Mouse (Mus musculus) hematopoietic stem cell, adult 5-6 weeks (primary cell): ENCODE measurements around the gene Zfp408. TPM values are rescaled to one million over a fixed set of nuclear protein-coding genes. Genes with fewer than 3 reads are reported as not detected.
"Not testable (repeated sequence)": the region's sequence is repeated elsewhere in the genome, so short reads cannot be mapped to it uniquely, and the experiment has no call there.

Experiments
- ATAC-seq, 2 experiments: fragments of 125-278 bp in 1 of 2; replicated peaks in 1 of 2; 2 replicates each; pipeline ENCODE4 v1.8.0; 2016 to 2017; ENCODE audit warnings: inconsistent platforms in 2 of 2, mild to moderate bottlenecking in 2 of 2, moderate number of reproducible peaks in 2 of 2, low read depth in 1 of 2, moderate TSS enrichment in 1 of 2; ENCODE audit not compliant: low FRiP score in 2 of 2, poor library complexity in 2 of 2, severe bottlenecking in 2 of 2, insufficient read depth in 1 of 2, low TSS enrichment in 1 of 2
- total RNA-seq: library from RNA; stranded (forward); fragments of 172-1452, 232-1000 nt; gene quantifications from 2 replicates; pipeline ENCODE4 v1.2.3, GENCODE M21; 2017

Gene Zfp408
- total RNA-seq, 1 experiment from 2014 or later: 8.6 TPM

DNA sequence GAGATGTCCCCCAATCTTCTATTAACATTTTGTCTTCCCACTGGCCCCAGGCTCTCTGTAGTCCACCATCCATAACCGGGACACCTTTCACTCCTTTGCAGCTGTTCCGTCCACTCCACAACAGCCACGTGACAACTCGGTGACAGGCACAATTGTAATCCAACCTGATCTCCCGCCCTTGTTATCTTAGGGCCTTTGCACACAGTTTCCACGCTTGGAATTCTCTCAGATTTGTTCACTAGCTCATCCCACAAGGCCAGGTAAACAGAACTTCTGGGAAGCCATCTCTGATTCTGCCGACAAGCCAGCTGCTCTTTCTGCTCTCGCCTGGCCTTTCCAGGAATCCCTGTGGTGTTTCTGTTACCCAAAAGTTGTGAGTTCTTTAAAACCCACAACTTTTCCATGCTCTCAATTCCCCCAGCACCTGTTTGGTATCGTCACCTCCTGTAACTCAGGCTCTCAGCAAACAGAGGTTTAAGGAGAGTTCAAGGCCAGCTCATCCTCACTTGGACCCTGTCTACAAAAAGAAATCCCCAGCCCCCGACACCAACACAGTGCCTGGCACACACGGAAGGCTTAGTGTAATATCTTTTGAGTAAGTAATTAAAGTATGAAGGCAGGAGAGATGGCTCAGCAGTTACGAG is 16.1 kb downstream of the Zfp408 start:
- no peak for ATAC-seq

DNA sequence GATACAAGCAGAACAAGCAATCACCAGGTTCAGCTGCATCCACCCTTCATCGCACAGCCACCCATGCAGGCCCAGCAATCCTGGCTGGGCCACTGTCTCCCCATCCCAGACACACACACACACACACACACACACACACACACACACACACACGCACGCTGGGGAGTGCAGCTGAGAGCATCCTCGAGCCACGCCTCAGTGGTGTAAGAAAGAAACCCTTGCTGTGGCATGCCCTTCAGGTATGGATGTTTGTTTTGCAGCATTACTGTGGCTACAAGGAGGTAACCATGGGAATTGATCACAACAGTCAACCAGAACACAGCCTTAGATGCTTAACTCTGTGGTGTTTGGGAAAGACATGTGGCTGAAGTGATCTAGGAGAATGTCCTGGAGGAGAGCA is 17.3 kb downstream of the Zfp408 start:
- no peak for ATAC-seq

DNA sequence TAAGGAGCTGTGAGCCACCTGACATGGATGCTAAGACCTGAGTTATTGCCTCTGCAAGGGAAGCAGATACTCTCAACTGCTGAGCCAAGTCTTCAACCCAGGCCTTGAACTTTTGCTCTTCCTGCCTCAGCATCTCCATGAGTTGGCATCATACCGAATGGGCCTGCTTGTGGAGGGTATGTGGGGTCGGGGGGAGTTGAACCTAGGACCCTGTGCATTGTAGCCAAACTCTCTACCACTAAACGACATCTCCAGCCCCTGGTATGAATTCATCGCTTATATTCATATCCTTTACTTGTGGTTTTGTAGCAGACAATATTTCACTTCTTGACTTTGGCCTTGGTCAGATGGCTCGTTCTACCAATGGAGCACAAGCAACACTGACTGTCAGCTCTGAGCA is 17.8 kb downstream of the Zfp408 start:
- ATAC-seq: no peak

DNA sequence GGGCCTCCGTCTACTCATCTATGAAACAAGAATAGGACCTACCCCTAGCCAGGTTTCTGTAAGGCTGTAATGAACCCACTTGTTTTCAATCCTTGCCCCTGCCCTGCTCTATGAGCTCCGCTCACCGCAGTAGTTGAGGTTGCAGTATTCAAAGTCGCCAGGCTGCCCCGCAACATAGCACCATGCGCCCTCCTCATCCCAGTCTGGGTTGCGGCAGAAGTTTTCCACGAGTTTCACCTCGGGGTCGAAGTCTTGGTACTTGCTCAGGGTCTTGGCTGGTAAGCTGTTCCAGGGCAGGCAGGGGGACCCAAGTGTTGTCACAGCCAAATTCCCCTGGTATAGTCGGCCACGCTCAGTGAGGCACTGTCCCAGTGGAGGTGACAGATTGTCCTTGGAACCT is 19.2 kb downstream of the Zfp408 start:
- no peak for ATAC-seq

DNA sequence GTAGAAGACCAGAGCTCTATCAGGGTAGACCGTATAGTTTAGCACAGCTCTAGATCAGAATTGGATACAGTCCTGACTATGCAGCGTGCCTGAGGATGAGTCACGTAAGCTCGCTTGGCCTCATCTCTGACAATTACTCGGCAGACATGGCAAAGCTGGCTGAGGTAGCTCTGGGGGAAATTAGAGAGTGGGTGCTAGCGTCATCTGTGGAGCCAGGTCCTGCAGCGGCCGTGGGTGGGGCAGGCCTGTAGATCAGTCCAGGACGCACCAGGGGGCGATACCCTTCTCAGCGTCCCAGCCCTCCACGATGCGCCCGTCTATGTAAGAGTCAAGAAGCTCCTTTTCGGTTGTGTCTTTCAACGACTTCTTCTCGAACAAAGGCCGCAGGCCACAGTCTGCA is 19.9 kb downstream of the Zfp408 start:
- no peak; a peak in 1 of 4 replicates for ATAC-seq

- no peak for ATAC-seq
Observed at GRCm38 (mm10) chr2:91628171-91628570, 21.4 kb downstream of the Zfp408 start.

- no peak for ATAC-seq
Observed at GRCm38 (mm10) chr2:91627486-91627885, 22.1 kb downstream of the Zfp408 start.

- not testable (repeated sequence) for ATAC-seq
Observed at GRCm38 (mm10) chr2:91623366-91623765, 26.2 kb downstream of the Zfp408 start.

- no peak for ATAC-seq
Observed at GRCm38 (mm10) chr2:91622356-91622755, 27.2 kb downstream of the Zfp408 start.

DNA sequence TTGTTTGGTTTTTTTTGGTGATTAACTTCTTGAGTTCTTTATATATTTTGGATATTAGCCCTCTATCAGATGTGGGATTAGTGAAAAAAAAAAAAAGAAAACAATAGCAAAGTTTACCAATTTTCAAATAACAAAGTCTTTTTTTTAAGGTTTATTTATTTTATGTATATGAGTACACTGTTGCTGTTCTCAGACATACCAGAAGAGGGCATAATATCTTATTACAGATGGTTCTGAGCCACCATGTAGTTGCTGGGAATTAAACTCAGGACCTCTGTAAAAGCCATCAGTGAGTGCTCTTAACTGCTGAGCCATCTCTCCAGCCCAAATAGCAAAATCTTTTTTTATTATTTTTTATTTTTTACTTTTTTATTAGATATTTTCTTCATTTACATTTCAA is 40.2 kb downstream of the Zfp408 start:
- ATAC-seq: not testable (repeated sequence)

DNA sequence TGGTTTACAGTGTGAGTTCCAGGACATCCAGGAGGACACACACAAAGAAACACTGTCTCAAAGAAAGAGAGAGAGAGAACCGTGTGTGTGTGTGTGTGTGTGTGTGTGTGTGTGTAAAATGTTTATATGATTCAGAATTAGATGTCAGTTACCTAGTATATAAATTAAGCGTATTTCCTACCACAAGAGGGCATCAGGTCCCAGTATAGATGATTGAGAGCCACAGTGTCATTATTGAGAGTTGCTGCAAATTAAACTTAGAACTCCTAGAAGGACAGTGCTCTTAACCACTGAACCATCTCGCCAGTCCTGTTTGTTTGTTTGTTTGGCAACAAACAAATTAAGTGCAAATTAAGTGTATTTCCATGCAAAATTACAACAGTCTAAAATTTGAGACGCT is 47.2 kb downstream of the Zfp408 start:
- no peak for ATAC-seq

DNA sequence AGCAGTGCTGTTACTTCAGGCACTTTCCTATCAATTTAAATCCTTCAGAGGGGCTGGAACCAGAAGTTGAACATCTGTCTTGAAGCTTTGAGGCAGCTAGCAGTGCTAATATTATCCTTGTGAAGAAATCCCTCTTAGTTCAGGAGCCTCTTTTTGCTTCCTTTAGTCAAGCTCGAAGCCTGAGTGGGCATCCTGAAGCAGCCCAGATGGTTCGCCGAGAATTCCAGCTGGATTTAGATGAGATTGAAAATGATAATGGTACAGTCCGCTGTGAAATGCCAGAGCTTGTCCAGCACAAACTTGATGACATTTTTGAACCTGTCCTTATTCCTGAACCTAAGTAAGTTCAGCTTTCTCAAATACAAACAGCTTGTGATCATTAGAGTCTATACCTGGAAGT is 49.1 kb downstream of the Zfp408 start:
- ATAC-seq: no peak

Other genes with a start within 250 kb of the Zfp408 start
- gene 1110051M20Rik, start 205.1 kb downstream of the Zfp408 start, total RNA-seq: 11.0 and 19.3 TPM in 2 replicates
- gene Lrp4, start 192.3 kb downstream of the Zfp408 start, total RNA-seq: 2.3 and 4.7 TPM in 2 replicates
- 91.6 and 114 TPM in 2 replicates for gene Ckap5, start 123.0 kb downstream of the Zfp408 start, total RNA-seq
- 0.30 TPM in 1 of 2 replicates, not detected in the other for gene F2, start 13.4 kb downstream of the Zfp408 start, total RNA-seq
- gene Arhgap1, start 69 bp upstream of the Zfp408 start, total RNA-seq: 44.0 and 53.8 TPM in 2 replicates
- gene Atg13, start 60.8 kb upstream of the Zfp408 start, total RNA-seq: 9.3 and 12.0 TPM in 2 replicates
- gene Harbi1, start 61.1 kb upstream of the Zfp408 start, total RNA-seq: 18.9 and 32.3 TPM in 2 replicates
- gene Ambra1, start 80.3 kb upstream of the Zfp408 start, total RNA-seq: 19.8 and 40.4 TPM in 2 replicates